Mouse (Mus musculus): ENCODE data around the gene Plekhm3.

- TF ChIP-seq ZNF384 (IDR thresholded peaks at IDR 0.05; ENCODE audit: low read depth, low read length) (no peak), HCFC1 (IDR thresholded peaks at IDR 0.05; ENCODE audit: borderline replicate concordance, insufficient read depth, low read length) (no peak; the same call in 1 of the 2 replicates), CHD2 (IDR thresholded peaks at IDR 0.05; ENCODE audit: low read depth, low read length) (no peak), ZC3H11A (IDR thresholded peaks at IDR 0.05; ENCODE audit: borderline replicate concordance, low read depth, low read length) (no peak)
Measured at GRCm38 (mm10) chr1:64736681-64737501, 219.7 kb downstream of the Plekhm3 start.
